Mouse (Mus musculus): Measurements from ENCODE around the gene Nme3.

DNA sequence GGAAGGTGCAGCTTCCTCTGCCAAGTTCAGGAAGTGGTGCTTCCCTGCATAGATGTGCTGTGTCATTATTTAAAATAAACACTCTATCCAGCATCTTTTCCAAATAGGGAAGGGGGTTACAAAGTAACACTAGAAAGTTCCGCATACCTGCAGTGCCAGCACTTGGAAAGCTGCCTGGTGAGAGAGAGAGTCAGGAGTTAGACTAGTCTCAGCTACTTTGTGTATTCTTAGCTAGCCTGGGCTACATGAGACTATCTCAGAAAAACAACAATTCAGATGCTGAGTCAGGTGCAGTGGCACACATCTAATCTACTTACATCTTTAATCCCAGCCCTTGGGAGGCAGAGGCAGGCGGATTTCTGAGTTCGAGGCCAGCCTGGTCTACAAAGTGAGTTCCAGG, 34.5 kb upstream of the Nme3 start:
- TF ChIP-seq CTCF (IDR thresholded peaks at IDR 0.05; ENCODE audit: borderline replicate concordance, control insufficient read depth, extremely low read depth, insufficient read depth, low read length, poor library complexity) (no peak), POLR2A (IDR thresholded peaks at IDR 0.05; ENCODE audit: control insufficient read depth, extremely low read depth, insufficient read depth, low read length, poor library complexity) (no peak)
